Mouse (Mus musculus) hindbrain, embryonic 13.5 days (tissue): ENCODE results near the gene Il15ra. TPM values are rescaled to one million over a fixed set of nuclear protein-coding genes. Genes with fewer than 3 reads are reported as not detected.
A peak's percentile ranks its signal among the peaks of the same experiment; 100 is the strongest.

Experiments used
- ATAC-seq: fragments of 200-750 bp; cut with Nextera tagmentation; 2 replicates; pipeline ENCODE4 v1.8.0; 2017; ENCODE audit warnings: moderate TSS enrichment; ENCODE audit not compliant: low FRiP score
- H3K27ac ChIP-seq: fragments of 300-500 bp; sonication (generic); 2 replicates; pipeline ENCODE4 v1.5.1; 2015; ENCODE audit warnings: inconsistent platforms, mild to moderate bottlenecking, moderate library complexity
- H3K27me3 ChIP-seq: fragments of 300-500 bp; sonication (generic); 2 replicates; pipeline ENCODE4 v1.6.1; 2015; ENCODE audit warnings: mild to moderate bottlenecking, inconsistent platforms
- H3K36me3 ChIP-seq: fragments of 300-500 bp; sonication (generic); 2 replicates; pipeline ENCODE4 v1.6.1; 2015; ENCODE audit warnings: mild to moderate bottlenecking, inconsistent platforms
- H3K4me1 ChIP-seq: fragments of 300-500 bp; sonication (generic); replicated peaks from 2 replicates; pipeline ENCODE4 v1.6.1; 2015; ENCODE audit warnings: inconsistent platforms
- H3K4me2 ChIP-seq: fragments of 300-500 bp; sonication (generic); 2 replicates; pipeline ENCODE4 v1.6.1; 2015; ENCODE audit warnings: inconsistent platforms, mild to moderate bottlenecking, moderate library complexity
- H3K4me3 ChIP-seq: fragments of 300-500 bp; sonication (generic); 2 replicates; pipeline ENCODE4 v1.5.1; 2015; ENCODE audit warnings: mild to moderate bottlenecking, inconsistent platforms
- H3K9ac ChIP-seq: fragments of 300-500 bp; sonication (generic); 2 replicates; pipeline ENCODE4 v1.6.1; 2015; ENCODE audit warnings: mild to moderate bottlenecking, inconsistent platforms
- H3K9me3 ChIP-seq: fragments of 300-500 bp; sonication (generic); 2 replicates; pipeline ENCODE4 v1.6.1; 2016; ENCODE audit warnings: inconsistent platforms
- WGBS: fragments of 180-500 bp; shearing (Covaris S2); methylation state at CpG from one replicate; pipeline ENCODE4 v1.1.7; 2015; 5-methylcytosine and 5-hydroxymethylcytosine counted together
- polyA plus RNA-seq: library from polyadenylated mRNA; unstranded; fragments of >200 nt; fragmentation: Nextera tagmentation; extraction: Ambion mirVana; gene quantifications from 2 replicates; pipeline ENCODE4 v1.2.1, GENCODE M21; 2015

Il15ra gene
- 0.75 and 0.82 TPM in 2 replicates for polyA plus RNA-seq

GRCm38 (mm10) chr2:11705201-11706025, at the start of gene Il15ra:
Il15ra (plus strand) TSS chr2:11705290.
- WGBS: under 1% methylated on average over 37 of the region's 37 CpGs
- Histone ChIP-seq H3K4me3 (peak within 1 kb of the TSS; percentile 50), H3K9ac (peak within 1 kb of the TSS; percentile 72), H3K27ac (no peak within 1 kb of the TSS), H3K9me3 (no peaks in the 10 kb centered on the region), H3K27me3 (peaks cover 44% of the 10 kb centered on the region), H3K36me3 (no peaks in the 10 kb centered on the region), H3K4me1 (peaks cover 18% of the 10 kb centered on the region), H3K4me2 (peak within 1 kb of the TSS; percentile 97)
- ATAC-seq: peak; percentile 78

GRCm38 (mm10) chr2:11657581-11657980, 47.5 kb upstream of the Il15ra start:
- no peaks in the 10 kb centered on the region for H3K27me3 ChIP-seq
- 87% methylated on average over 2 of the region's 2 CpGs for WGBS
- no peak overlapping the region for H3K4me2 ChIP-seq
- no peak for ATAC-seq
- H3K36me3 ChIP-seq: no peaks in the 10 kb centered on the region
- H3K27ac ChIP-seq: no peak overlapping the region
- no peaks in the 10 kb centered on the region for H3K9me3 ChIP-seq
- H3K4me3 ChIP-seq: no peak overlapping the region
- no peaks in the 10 kb centered on the region for H3K4me1 ChIP-seq
- no peak overlapping the region for H3K9ac ChIP-seq

- no peak; the same call in 1 of the 2 replicates for ATAC-seq
- H3K9me3 ChIP-seq: no peaks in the 10 kb centered on the region
- H3K27ac ChIP-seq: no peak overlapping the region
- H3K4me2 ChIP-seq: no peak overlapping the region
- no peaks in the 10 kb centered on the region for H3K4me1 ChIP-seq
- no peak overlapping the region for H3K4me3 ChIP-seq
- WGBS: 44% methylated on average over 2 of the region's 2 CpGs
- H3K27me3 ChIP-seq: no peaks in the 10 kb centered on the region
- H3K36me3 ChIP-seq: no peaks in the 10 kb centered on the region
- no peak overlapping the region for H3K9ac ChIP-seq
Observed at GRCm38 (mm10) chr2:11659263-11659662, 45.8 kb upstream of the Il15ra start.

- Histone ChIP-seq H3K9ac (no peak overlapping the region), H3K27ac (no peak overlapping the region), H3K4me1 (no peaks in the 10 kb centered on the region), H3K27me3 (no peaks in the 10 kb centered on the region), H3K9me3 (no peaks in the 10 kb centered on the region), H3K4me3 (no peak overlapping the region), H3K36me3 (no peaks in the 10 kb centered on the region), H3K4me2 (no peak overlapping the region)
- WGBS: 85% methylated on average over 6 of the region's 6 CpGs
- ATAC-seq: no peak
Observed at GRCm38 (mm10) chr2:11662143-11662906, 42.8 kb upstream of the Il15ra start.

- H3K4me1 ChIP-seq: no peaks in the 10 kb centered on the region
- no peak overlapping the region for H3K27ac ChIP-seq
- H3K36me3 ChIP-seq: no peaks in the 10 kb centered on the region
- H3K9ac ChIP-seq: no peak overlapping the region
- no peaks in the 10 kb centered on the region for H3K27me3 ChIP-seq
- WGBS: 96% methylated on average over 1 of the region's 1 CpGs
- H3K4me3 ChIP-seq: no peak overlapping the region
- H3K4me2 ChIP-seq: no peak overlapping the region
- no peaks in the 10 kb centered on the region for H3K9me3 ChIP-seq
- no peak for ATAC-seq
Observed at GRCm38 (mm10) chr2:11662907-11663230, 42.2 kb upstream of the Il15ra start.

GRCm38 (mm10) chr2:11663961-11664360, 41.1 kb upstream of the Il15ra start:
- Histone ChIP-seq H3K4me1 (no peaks in the 10 kb centered on the region), H3K27me3 (no peaks in the 10 kb centered on the region), H3K9me3 (no peaks in the 10 kb centered on the region), H3K36me3 (no peaks in the 10 kb centered on the region), H3K9ac (no peak overlapping the region), H3K4me2 (peak overlapping the region; percentile 36), H3K27ac (no peak overlapping the region), H3K4me3 (peak overlapping the region; percentile 23)
- ATAC-seq: peak; percentile 96
- 4% methylated on average over 10 of the region's 10 CpGs for WGBS

GRCm38 (mm10) chr2:11664367-11664766, 40.7 kb upstream of the Il15ra start:
- WGBS: 44% methylated on average over 6 of the region's 6 CpGs
- H3K4me3 ChIP-seq: peak overlapping the region; percentile 23
- H3K27me3 ChIP-seq: no peaks in the 10 kb centered on the region
- H3K4me2 ChIP-seq: peak overlapping the region; percentile 36
- H3K27ac ChIP-seq: no peak overlapping the region
- H3K9ac ChIP-seq: no peak overlapping the region
- ATAC-seq: peak; percentile 71; the same call in 1 of the 2 replicates
- H3K36me3 ChIP-seq: no peaks in the 10 kb centered on the region
- H3K9me3 ChIP-seq: no peaks in the 10 kb centered on the region
- no peaks in the 10 kb centered on the region for H3K4me1 ChIP-seq

GRCm38 (mm10) chr2:11664806-11665205, 40.3 kb upstream of the Il15ra start:
- Histone ChIP-seq H3K4me2 (no peak overlapping the region), H3K27ac (no peak overlapping the region), H3K27me3 (no peaks in the 10 kb centered on the region), H3K4me1 (no peaks in the 10 kb centered on the region), H3K36me3 (no peaks in the 10 kb centered on the region), H3K9me3 (no peaks in the 10 kb centered on the region), H3K9ac (no peak overlapping the region), H3K4me3 (no peak overlapping the region)
- ATAC-seq: no peak
- WGBS: 88% methylated on average over 4 of the region's 4 CpGs

GRCm38 (mm10) chr2:11665326-11665725, 39.8 kb upstream of the Il15ra start:
- WGBS: 86% methylated on average over 3 of the region's 3 CpGs
- no peak for ATAC-seq
- no peaks in the 10 kb centered on the region for H3K27me3 ChIP-seq

GRCm38 (mm10) chr2:11672144-11672543, 32.9 kb upstream of the Il15ra start:
- Histone ChIP-seq H3K27ac (no peak overlapping the region), H3K9ac (no peak overlapping the region), H3K27me3 (no peaks in the 10 kb centered on the region), H3K4me1 (no peaks in the 10 kb centered on the region), H3K9me3 (peaks cover 7% of the 10 kb centered on the region), H3K36me3 (no peaks in the 10 kb centered on the region), H3K4me3 (no peak overlapping the region), H3K4me2 (no peak overlapping the region)
- WGBS: 20% methylated on average over 3 of the region's 3 CpGs
- ATAC-seq: no peak

More at GRCm38 (mm10) chr2:11665326-11665725, 39.8 kb upstream of the Il15ra start:
- H3K4me3 ChIP-seq: no peak overlapping the region
- no peak overlapping the region for H3K9ac ChIP-seq
- H3K4me2 ChIP-seq: no peak overlapping the region
- H3K27ac ChIP-seq: no peak overlapping the region
- H3K36me3 ChIP-seq: no peaks in the 10 kb centered on the region
- H3K4me1 ChIP-seq: no peaks in the 10 kb centered on the region
- no peaks in the 10 kb centered on the region for H3K9me3 ChIP-seq

GRCm38 (mm10) chr2:11679626-11680025, 25.5 kb upstream of the Il15ra start:
- H3K36me3 ChIP-seq: no peaks in the 10 kb centered on the region
- no peak overlapping the region for H3K4me2 ChIP-seq
- H3K27me3 ChIP-seq: no peaks in the 10 kb centered on the region
- H3K27ac ChIP-seq: no peak overlapping the region
- WGBS: 83% methylated on average over 7 of the region's 7 CpGs
- H3K4me3 ChIP-seq: no peak overlapping the region
- H3K9ac ChIP-seq: no peak overlapping the region
- H3K9me3 ChIP-seq: no peaks in the 10 kb centered on the region
- no peaks in the 10 kb centered on the region for H3K4me1 ChIP-seq
- no peak for ATAC-seq

- no peak overlapping the region for H3K4me3 ChIP-seq
- WGBS: 51% methylated on average over 4 of the region's 4 CpGs
- H3K27me3 ChIP-seq: no peaks in the 10 kb centered on the region
- ATAC-seq: no peak
- H3K9me3 ChIP-seq: no peaks in the 10 kb centered on the region
- H3K9ac ChIP-seq: no peak overlapping the region
- no peak overlapping the region for H3K27ac ChIP-seq
- H3K4me2 ChIP-seq: no peak overlapping the region
- H3K36me3 ChIP-seq: no peaks in the 10 kb centered on the region
- no peaks in the 10 kb centered on the region for H3K4me1 ChIP-seq
Observed at GRCm38 (mm10) chr2:11682712-11683111, 22.4 kb upstream of the Il15ra start.
